Mouse (Mus musculus): ENCODE measurements around the gene Slc8a3. TPM values are rescaled to one million over a fixed set of nuclear protein-coding genes. Genes with fewer than 3 reads are reported as not detected.
A peak's percentile ranks its signal among the peaks of the same experiment; 100 is the strongest.

Gene Slc8a3
- total and polyA plus RNA-seq, 3 experiments: not detected

GRCm38 (mm10) chr12:81163131-81163530, 169.8 kb downstream of the Slc8a3 start:
- Histone ChIP-seq H3K36me3 (ENCODE audit: control insufficient read depth in 1 of 2, insufficient read depth in 2 of 2, low read length in 2 of 2) (no peaks in the 10 kb centered on the region; a peak in 1 of 4 replicates), H3K27me3 (ENCODE audit: control insufficient read depth in 1 of 2, insufficient read depth in 2 of 2, low read length in 2 of 2) (no peaks in the 10 kb centered on the region), H3K4me1 (ENCODE audit: control insufficient read depth in 1 of 2, insufficient read depth in 2 of 2, low read length in 2 of 2) (no peaks in the 10 kb centered on the region), H3K9ac (ENCODE audit: control insufficient read depth, low read depth, low read length, poor library complexity, severe bottlenecking) (no peak overlapping the region), H3K4me3 (ENCODE audit: control insufficient read depth in 1 of 2, insufficient read depth in 1 of 2, low read depth in 2 of 2, low read length in 2 of 2) (no peak overlapping the region), H3K9me3 (replicated peaks; ENCODE audit: insufficient read depth, low read length) (no peaks in the 10 kb centered on the region), H3K27ac (ENCODE audit: control insufficient read depth, low read depth, low read length) (no peak overlapping the region), H3K79me2 (ENCODE audit: control insufficient read depth, insufficient read depth, low read length, poor library complexity) (no peaks in the 10 kb centered on the region)
- TF ChIP-seq ZKSCAN1 (IDR thresholded peaks at IDR 0.05; ENCODE audit: low read depth, low read length) (no peak), USF2 (IDR thresholded peaks at IDR 0.05; ENCODE audit: borderline replicate concordance in 1 of 2, insufficient read depth in 1 of 2, low read depth in 1 of 2, low read length in 2 of 2) (no peak), ELF1 (IDR thresholded peaks at IDR 0.05; ENCODE audit: low read depth, low read length) (no peak)
- no peak for DNase-seq (ENCODE audit: low read depth, low spot score)

GRCm38 (mm10) chr12:81161282-81161681, 171.7 kb downstream of the Slc8a3 start:
- Histone ChIP-seq H3K79me2 (ENCODE audit: control insufficient read depth, insufficient read depth, low read length, poor library complexity) (no peaks in the 10 kb centered on the region), H3K36me3 (ENCODE audit: control insufficient read depth in 1 of 2, insufficient read depth in 2 of 2, low read length in 2 of 2) (no peaks in the 10 kb centered on the region; a peak in 1 of 4 replicates), H3K9ac (ENCODE audit: control insufficient read depth, low read depth, low read length, poor library complexity, severe bottlenecking) (no peak overlapping the region), H3K27ac (ENCODE audit: control insufficient read depth, low read depth, low read length) (no peak overlapping the region), H3K9me3 (replicated peaks; ENCODE audit: insufficient read depth, low read length) (no peaks in the 10 kb centered on the region), H3K4me3 (ENCODE audit: control insufficient read depth in 1 of 2, insufficient read depth in 1 of 2, low read depth in 2 of 2, low read length in 2 of 2) (no peak overlapping the region), H3K27me3 (ENCODE audit: control insufficient read depth in 1 of 2, insufficient read depth in 2 of 2, low read length in 2 of 2) (no peaks in the 10 kb centered on the region), H3K4me1 (ENCODE audit: control insufficient read depth in 1 of 2, insufficient read depth in 2 of 2, low read length in 2 of 2) (no peaks in the 10 kb centered on the region)
- TF ChIP-seq RAD21 (IDR thresholded peaks at IDR 0.05; ENCODE audit: low read depth, low read length) (no peak), E2F4 (IDR thresholded peaks at IDR 0.05; ENCODE audit: borderline replicate concordance, low read depth, low read length) (no peak), TAL1 (IDR thresholded peaks at IDR 0.05; ENCODE audit: low read length) (no peak), MYB (IDR thresholded peaks at IDR 0.05; ENCODE audit: low read depth, low read length) (no peak), USF1 (IDR thresholded peaks at IDR 0.05; ENCODE audit: low read depth, low read length) (no peak), ETS1 (IDR thresholded peaks at IDR 0.05; ENCODE audit: low read depth, low read length) (no peak)
- no peak for DNase-seq (ENCODE audit: low read depth, low spot score)

GRCm38 (mm10) chr12:81160831-81161230, 172.1 kb downstream of the Slc8a3 start:
- Histone ChIP-seq H3K4me3 (ENCODE audit: control insufficient read depth in 1 of 2, insufficient read depth in 1 of 2, low read depth in 2 of 2, low read length in 2 of 2) (no peak overlapping the region), H3K4me1 (ENCODE audit: control insufficient read depth in 1 of 2, insufficient read depth in 2 of 2, low read length in 2 of 2) (no peaks in the 10 kb centered on the region), H3K79me2 (ENCODE audit: control insufficient read depth, insufficient read depth, low read length, poor library complexity) (no peaks in the 10 kb centered on the region), H3K36me3 (ENCODE audit: control insufficient read depth in 1 of 2, insufficient read depth in 2 of 2, low read length in 2 of 2) (no peaks in the 10 kb centered on the region; a peak in 1 of 4 replicates), H3K9ac (ENCODE audit: control insufficient read depth, low read depth, low read length, poor library complexity, severe bottlenecking) (no peak overlapping the region), H3K27me3 (ENCODE audit: control insufficient read depth in 1 of 2, insufficient read depth in 2 of 2, low read length in 2 of 2) (no peaks in the 10 kb centered on the region), H3K9me3 (replicated peaks; ENCODE audit: insufficient read depth, low read length) (no peaks in the 10 kb centered on the region), H3K27ac (ENCODE audit: control insufficient read depth, low read depth, low read length) (no peak overlapping the region)
- peak; percentile 36 for DNase-seq (ENCODE audit: low read depth, low spot score)
- TF ChIP-seq E2F4 (IDR thresholded peaks at IDR 0.05; ENCODE audit: borderline replicate concordance, low read depth, low read length): no peak
- no peak for TF ChIP-seq KAT2A (conservative IDR thresholded peaks at IDR 0.05; ENCODE audit: low read depth, low read length)
- no peak for TF ChIP-seq MYB (IDR thresholded peaks at IDR 0.05; ENCODE audit: low read depth, low read length)
- peak; percentile 24 for TF ChIP-seq RAD21 (IDR thresholded peaks at IDR 0.05; ENCODE audit: low read depth, low read length)
- no peak for TF ChIP-seq TCF12 (IDR thresholded peaks at IDR 0.05; ENCODE audit: low read depth, low read length)
- TF ChIP-seq TBP (IDR thresholded peaks at IDR 0.05; ENCODE audit: low read depth, low read length): no peak
- no peak for TF ChIP-seq MAX (IDR thresholded peaks at IDR 0.05; ENCODE audit: low read length)
- TF ChIP-seq MYC (IDR thresholded peaks at IDR 0.05; ENCODE audit: low read depth, low read length): no peak
- 0 out of 2 replicates have a peak, but pooled peaks have one; percentile 17 for TF ChIP-seq ZC3H11A (IDR thresholded peaks at IDR 0.05; ENCODE audit: low read depth, low read length)
- peak; percentile 30; the same call in 1 of the 2 replicates for TF ChIP-seq SMC3 (IDR thresholded peaks at IDR 0.05; ENCODE audit: low read depth, low read length)
- no peak for TF ChIP-seq GATA1 (IDR thresholded peaks at IDR 0.05; ENCODE audit: low read depth, low read length)
- TF ChIP-seq TAL1 (IDR thresholded peaks at IDR 0.05; ENCODE audit: low read length): no peak
- peak; percentile 49 to 75 (median 52); a peak in 5 of 6 replicates for TF ChIP-seq CTCF (IDR thresholded peaks at IDR 0.05 in 2 of 3, conservative IDR thresholded peaks at IDR 0.05 in 1 of 3; ENCODE audit: control insufficient read depth in 1 of 3, insufficient read depth in 1 of 3, low read depth in 2 of 3, low read length in 3 of 3, poor library complexity in 1 of 3, severe bottlenecking in 1 of 3)
- no peak for TF ChIP-seq POLR2AphosphoS5 (IDR thresholded peaks at IDR 0.05; ENCODE audit: borderline replicate concordance, low read depth, low read length)
